Mouse (Mus musculus) erythroblast, embryonic 14.5 days (primary cell): ENCODE measurements at regions not wholly inside any gene's neighbourhood (a gene's known extent, or its start where the extent isn't known, plus 50 kb on each side); places are given as distances from the start of the nearest gene placed in this dataset.

Source experiments
- H3K27me3 ChIP-seq: 2 replicates; pipeline ENCODE4 v1.6.1; 2012; ENCODE audit warnings: inconsistent platforms; ENCODE audit not compliant: control insufficient read depth
- H3K36me3 ChIP-seq: 2 replicates; pipeline ENCODE4 v1.6.1; 2012; ENCODE audit warnings: mild to moderate bottlenecking, inconsistent platforms; ENCODE audit not compliant: control insufficient read depth
- H3K4me1 ChIP-seq: 2 replicates; pipeline ENCODE4 v1.6.1; 2012; ENCODE audit warnings: inconsistent platforms; ENCODE audit not compliant: control insufficient read depth
- H3K4me3 ChIP-seq: replicated peaks from 2 replicates; pipeline ENCODE3; 2012; ENCODE audit warnings: moderate library complexity, mild to moderate bottlenecking, inconsistent platforms
- H3K9me3 ChIP-seq: 2 replicates; pipeline ENCODE4 v1.6.1; 2012; ENCODE audit warnings: low read length, inconsistent platforms, mixed read lengths; ENCODE audit not compliant: control insufficient read depth
- GATA1 ChIP-seq: IDR thresholded peaks from 2 replicates; pipeline ENCODE4 v1.6.1; 2012; ENCODE audit warnings: low read length, inconsistent platforms, mixed read lengths
- TAL1 ChIP-seq: IDR thresholded peaks from 3 replicates; pipeline ENCODE4 v1.6.1; 2012; ENCODE audit warnings: low read length, inconsistent platforms, mixed read lengths

GRCm38 (mm10) chr11:64711801-64712200 lies 267.0 kb upstream of the Elac2 start:
- H3K9me3 ChIP-seq, result no peaks in the 10 kb centered on the region
- H3K4me1 ChIP-seq, result no peaks in the 10 kb centered on the region
- no peak overlapping the region for H3K4me3 ChIP-seq
- H3K36me3 ChIP-seq, result no peaks in the 10 kb centered on the region
- H3K27me3 ChIP-seq, result no peaks in the 10 kb centered on the region
- TF ChIP-seq GATA1, result no peak
- TF ChIP-seq TAL1, result no peak

GRCm38 (mm10) chr11:64715182-64715581 lies 263.7 kb upstream of the Elac2 start:
- H3K36me3 ChIP-seq, result no peaks in the 10 kb centered on the region
- H3K27me3 ChIP-seq, result no peaks in the 10 kb centered on the region
- H3K9me3 ChIP-seq, result no peaks in the 10 kb centered on the region
- TF ChIP-seq TAL1 (no peak), GATA1 (no peak)
- H3K4me1 ChIP-seq, result no peaks in the 10 kb centered on the region
- no peak overlapping the region for H3K4me3 ChIP-seq

GRCm38 (mm10) chr11:64718316-64719085 lies 260.3 kb upstream of the Elac2 start:
- Histone ChIP-seq H3K27me3 (no peaks in the 10 kb centered on the region), H3K4me3 (no peak overlapping the region), H3K4me1 (no peaks in the 10 kb centered on the region), H3K36me3 (no peaks in the 10 kb centered on the region), H3K9me3 (no peaks in the 10 kb centered on the region)
- no peak for TF ChIP-seq GATA1
- TF ChIP-seq TAL1, result no peak

- Histone ChIP-seq H3K36me3 (no peaks in the 10 kb centered on the region), H3K9me3 (no peaks in the 10 kb centered on the region), H3K4me3 (no peak overlapping the region), H3K4me1 (no peaks in the 10 kb centered on the region), H3K27me3 (no peaks in the 10 kb centered on the region)
- TF ChIP-seq TAL1, result no peak
- no peak for TF ChIP-seq GATA1
These were observed 252.6 kb upstream of the Elac2 start for GRCm38 (mm10) chr11:64726249-64726648.

- TF ChIP-seq GATA1 (no peak), TAL1 (no peak)
- Histone ChIP-seq H3K36me3 (no peaks in the 10 kb centered on the region), H3K4me1 (no peaks in the 10 kb centered on the region), H3K9me3 (no peaks in the 10 kb centered on the region), H3K27me3 (no peaks in the 10 kb centered on the region), H3K4me3 (no peak overlapping the region)
These were observed 250.9 kb upstream of the Elac2 start for GRCm38 (mm10) chr11:64727841-64728421.

- no peak overlapping the region for H3K4me3 ChIP-seq
- no peaks in the 10 kb centered on the region for H3K27me3 ChIP-seq
- H3K9me3 ChIP-seq, result no peaks in the 10 kb centered on the region
- H3K4me1 ChIP-seq, result no peaks in the 10 kb centered on the region
- TF ChIP-seq TAL1 (no peak), GATA1 (no peak)
- H3K36me3 ChIP-seq, result no peaks in the 10 kb centered on the region
These were observed 239.9 kb upstream of the Elac2 start for GRCm38 (mm10) chr11:64738948-64739347.

GRCm38 (mm10) chr11:64743753-64744152 lies 235.1 kb upstream of the Elac2 start:
- TF ChIP-seq TAL1, result no peak
- no peak for TF ChIP-seq GATA1

GRCm38 (mm10) chr11:64746146-64746545 lies 232.7 kb upstream of the Elac2 start:
- no peaks in the 10 kb centered on the region for H3K4me1 ChIP-seq
- no peak for TF ChIP-seq TAL1
- TF ChIP-seq GATA1, result no peak
- no peaks in the 10 kb centered on the region for H3K36me3 ChIP-seq
- H3K4me3 ChIP-seq, result no peak overlapping the region
- no peaks in the 10 kb centered on the region for H3K9me3 ChIP-seq
- no peaks in the 10 kb centered on the region for H3K27me3 ChIP-seq

More at GRCm38 (mm10) chr11:64743753-64744152, 235.1 kb upstream of the Elac2 start:
- H3K36me3 ChIP-seq, result no peaks in the 10 kb centered on the region
- H3K9me3 ChIP-seq, result no peaks in the 10 kb centered on the region
- H3K4me3 ChIP-seq, result no peak overlapping the region
- no peaks in the 10 kb centered on the region for H3K4me1 ChIP-seq
- no peaks in the 10 kb centered on the region for H3K27me3 ChIP-seq

- Histone ChIP-seq H3K27me3 (no peaks in the 10 kb centered on the region), H3K4me1 (no peaks in the 10 kb centered on the region), H3K36me3 (no peaks in the 10 kb centered on the region), H3K4me3 (no peak overlapping the region), H3K9me3 (no peaks in the 10 kb centered on the region)
- TF ChIP-seq TAL1 (no peak), GATA1 (no peak)
These were observed 228.9 kb upstream of the Elac2 start for GRCm38 (mm10) chr11:64749976-64750375.
